Mouse (Mus musculus) CH12.LX (cell line): ENCODE data around the gene Sik3. TPM values are rescaled to one million over a fixed set of nuclear protein-coding genes. Genes with fewer than 3 reads are reported as not detected.
"Not testable (repeated sequence)": the region's sequence is repeated elsewhere in the genome, so short reads cannot be mapped to it uniquely, and the experiment has no call there.

Experiments used
- DNase-seq: peaks from one replicate; pipeline ENCODE4 v3.0.0-alpha.2; 2013; ENCODE audit errors: extremely low read depth
- H3K27ac ChIP-seq: 2 replicates; pipeline ENCODE4 v1.5.1; 2012; ENCODE audit warnings: low read depth, mild to moderate bottlenecking, control low read depth, moderate library complexity; ENCODE audit not compliant: insufficient read depth
- H3K27me3 ChIP-seq: replicated peaks from 2 replicates; pipeline ENCODE3; 2012; ENCODE audit warnings: inconsistent platforms
- H3K36me3 ChIP-seq, 2 experiments: replicated peaks in 1 of 2; 2 replicates each; pipeline versions ENCODE3 to v1.6.1; 2012; ENCODE audit warnings: inconsistent platforms in 1 of 2, low read length in 1 of 2, mild to moderate bottlenecking in 1 of 2, mixed read lengths in 1 of 2, moderate library complexity in 1 of 2; ENCODE audit not compliant: control insufficient read depth in 1 of 2, insufficient read depth in 1 of 2
- H3K4me1 ChIP-seq, 2 experiments: 2 replicates each; pipeline ENCODE4 v1.6.1; 2012; ENCODE audit warnings: inconsistent platforms in 1 of 2, moderate library complexity in 1 of 2; ENCODE audit not compliant: insufficient read depth in 2 of 2, control insufficient read depth in 1 of 2
- H3K4me2 ChIP-seq: 2 replicates; pipeline ENCODE4 v1.6.1; 2012; ENCODE audit warnings: low read depth, mild to moderate bottlenecking, control low read depth; ENCODE audit not compliant: poor library complexity, insufficient read depth, severe bottlenecking
- H3K4me3 ChIP-seq, 3 experiments: fragments of 150-350 bp in 1 of 3; sonication (generic) in 1 of 3; replicated peaks in 1 of 3; 2 replicates each; pipeline versions ENCODE3 to v1.5.1; 2011 to 2012; ENCODE audit warnings: low read depth in 2 of 3, low read length in 2 of 3, mild to moderate bottlenecking in 2 of 3, moderate library complexity in 2 of 3, control low read depth in 1 of 3, improper control_type of control experiment in 1 of 3, inconsistent platforms in 1 of 3, mixed read lengths in 1 of 3; ENCODE audit not compliant: poor library complexity in 1 of 3
- H3K79me2 ChIP-seq: replicated peaks from 2 replicates; pipeline ENCODE4 v1.6.1; 2012; ENCODE audit warnings: mild to moderate bottlenecking, moderate library complexity; ENCODE audit not compliant: control insufficient read depth, poor library complexity, insufficient read depth, severe bottlenecking; ENCODE audit errors: extremely low read depth
- H3K9ac ChIP-seq: 2 replicates; pipeline ENCODE4 v1.6.1; 2012; ENCODE audit warnings: low read depth, mild to moderate bottlenecking, control low read depth, moderate library complexity; ENCODE audit not compliant: insufficient read depth
- H3K9me3 ChIP-seq: replicated peaks from 2 replicates; pipeline ENCODE3; 2012; ENCODE audit warnings: low read length, inconsistent platforms, mixed read lengths
- BHLHE40 ChIP-seq: IDR thresholded peaks from 2 replicates; pipeline ENCODE4 v1.6.1; 2011; ENCODE audit warnings: mild to moderate bottlenecking, low read depth, low read length, improper control_type of control experiment
- HCFC1 ChIP-seq: IDR thresholded peaks from 2 replicates; pipeline ENCODE4 v1.6.1; 2012; ENCODE audit warnings: low read depth, mild to moderate bottlenecking, inconsistent platforms, low read length, improper control_type of control experiment
- JUN ChIP-seq: IDR thresholded peaks from 2 replicates; pipeline ENCODE4 v1.6.1; 2011; ENCODE audit warnings: low read depth, mild to moderate bottlenecking, low read length, improper control_type of control experiment, moderate library complexity; ENCODE audit not compliant: insufficient read depth
- MAX ChIP-seq: IDR thresholded peaks from 2 replicates; pipeline ENCODE4 v1.6.1; 2011; ENCODE audit warnings: low read length, improper control_type of control experiment
- POLR2A ChIP-seq: IDR thresholded peaks from 2 replicates; pipeline ENCODE4 v1.6.1; 2011; ENCODE audit warnings: low read depth, mild to moderate bottlenecking, improper control_type of control experiment, low read length
- RAD21 ChIP-seq: IDR thresholded peaks from 2 replicates; pipeline ENCODE4 v1.6.1; 2011; ENCODE audit warnings: low read depth, mild to moderate bottlenecking, low read length, improper control_type of control experiment, moderate library complexity
- SMC3 ChIP-seq: IDR thresholded peaks from 2 replicates; pipeline ENCODE4 v1.6.1; 2011; ENCODE audit warnings: low read depth, low read length, improper control_type of control experiment
- USF1 ChIP-seq: IDR thresholded peaks from 2 replicates; pipeline ENCODE4 v1.6.1; 2014; ENCODE audit warnings: low read depth, mild to moderate bottlenecking, inconsistent platforms, low read length, improper control_type of control experiment
- USF2 ChIP-seq: conservative IDR thresholded peaks from 2 replicates; pipeline ENCODE4 v1.6.1; 2011; ENCODE audit warnings: low read depth, low read length, improper control_type of control experiment
- ZC3H11A ChIP-seq: IDR thresholded peaks from 2 replicates; pipeline ENCODE4 v1.6.1; 2012; ENCODE audit warnings: low read depth, mild to moderate bottlenecking, inconsistent platforms, low read length, improper control_type of control experiment
- ZKSCAN1 ChIP-seq: IDR thresholded peaks from 2 replicates; pipeline ENCODE4 v1.6.1; 2012; ENCODE audit warnings: low read depth, inconsistent platforms, low read length, improper control_type of control experiment, borderline replicate concordance
- dilution Hi-C: fragments of 300-500 bp; cut with MboI; formaldehyde crosslinking; loops from 2 replicates; pipeline ENCODE4 v1.14.3; 2020; ENCODE audit warnings: low sequenced_read_pairs; ENCODE audit not compliant: extremely low pct_unique_long_range_greater_than_20kb, extremely low pct_ligation_motif_present
- in situ Hi-C: fragments of 300-500 bp; cut with MboI; formaldehyde crosslinking; loops from 3 replicates; pipeline ENCODE4 v1.14.3; 2019; ENCODE audit warnings: low sequenced_read_pairs, low pct_ligation_motif_present, low pct_unique_long_range_greater_than_20kb, mixed read lengths
- polyA plus RNA-seq: library from polyadenylated mRNA; unstranded; fragments of >175 nt; gene quantifications from 2 replicates; pipeline ENCODE4 v1.2.1, GENCODE M21; 2012; ENCODE audit warnings: low read depth; ENCODE audit not compliant: insufficient read length
- total RNA-seq, 2 experiments: library from RNA; depleted of rRNA; stranded (reverse); fragments of 300-350 nt in 1 of 2; fragments of >200 nt in 1 of 2; gene quantifications; 2 replicates each; pipeline ENCODE4 v1.2.3; 2012 to 2014

The Sik3 gene
- total and polyA plus RNA-seq, 3 experiments: 14.9 to 29.8 (median 21.4) TPM

DNA sequence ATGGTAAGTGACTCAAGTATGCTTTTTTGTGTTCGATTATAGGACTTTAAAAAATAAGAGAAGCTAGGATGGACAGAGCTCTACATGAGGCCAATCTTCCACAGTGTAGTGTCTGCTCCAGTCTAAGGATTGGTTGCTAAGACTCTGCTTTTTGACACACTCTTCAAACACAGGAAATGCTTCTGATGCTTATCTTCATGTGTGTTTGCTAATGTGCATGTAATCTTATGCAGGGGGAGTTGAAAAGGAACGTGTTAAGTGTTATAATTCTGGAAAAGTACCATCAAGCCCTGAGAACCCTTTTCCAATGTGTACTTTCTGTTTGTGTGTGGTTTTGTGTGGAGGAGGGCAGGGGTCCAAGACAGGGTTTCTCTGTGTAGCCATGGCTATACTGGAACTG is 141.8 kb downstream of the Sik3 start:
- Histone ChIP-seq H3K4me1 (peaks cover 31 to 88% of the 10 kb centered on the region in 2 experiments), H3K36me3 (peaks cover 0 to 22% of the 10 kb centered on the region in 2 experiments), H3K4me3 (no peak overlapping the region), H3K4me2 (no peak overlapping the region), H3K27me3 (no peaks in the 10 kb centered on the region), H3K79me2 (peaks cover 3% of the 10 kb centered on the region; the same call in 1 of the 2 replicates), H3K9me3 (no peaks in the 10 kb centered on the region), H3K9ac (no peak overlapping the region), H3K27ac (no peak overlapping the region)
- DNase-seq: no peak
- dilution Hi-C loops (no loop called here), in situ Hi-C loops (no loop called here)
- no peak for TF ChIP-seq USF1
- TF ChIP-seq JUN: no peak
- no peak for TF ChIP-seq SMC3
- no peak for TF ChIP-seq RAD21
- no peak for TF ChIP-seq MAX

DNA sequence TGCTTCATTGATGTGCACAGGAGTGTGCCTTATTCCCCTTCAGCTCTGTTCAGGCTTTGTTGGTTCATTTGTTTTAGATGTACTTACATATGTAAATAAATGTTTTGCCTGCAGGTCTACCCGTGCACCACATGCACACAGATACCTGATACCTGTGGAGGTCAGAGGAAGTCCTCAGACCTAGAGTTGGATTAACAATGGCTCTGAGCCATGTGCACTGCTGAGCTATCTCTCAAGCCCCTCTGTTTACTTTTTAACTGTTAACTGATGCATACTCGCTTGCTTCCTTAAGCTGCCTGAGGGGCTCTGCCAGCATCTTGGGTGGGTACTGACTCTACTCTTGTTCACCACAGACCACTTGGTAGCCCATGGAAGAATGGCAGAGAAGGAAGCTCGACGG is 142.4 kb downstream of the Sik3 start:
- Histone ChIP-seq H3K4me3 (no peak overlapping the region), H3K27ac (no peak overlapping the region; the same call in 1 of the 2 replicates), H3K4me2 (no peak overlapping the region), H3K4me1 (peaks cover 28 to 88% of the 10 kb centered on the region in 2 experiments), H3K9me3 (no peaks in the 10 kb centered on the region), H3K79me2 (peaks cover 3% of the 10 kb centered on the region; the same call in 1 of the 2 replicates), H3K27me3 (no peaks in the 10 kb centered on the region), H3K36me3 (peaks cover 0 to 25% of the 10 kb centered on the region in 2 experiments), H3K9ac (no peak overlapping the region)
- TF ChIP-seq USF2 (no peak), ZC3H11A (no peak), HCFC1 (no peak), POLR2A (no peak), ZKSCAN1 (no peak), BHLHE40 (no peak)
- dilution Hi-C loops: no loop called here
- DNase-seq: no peak
- in situ Hi-C loops: no loop called here

DNA sequence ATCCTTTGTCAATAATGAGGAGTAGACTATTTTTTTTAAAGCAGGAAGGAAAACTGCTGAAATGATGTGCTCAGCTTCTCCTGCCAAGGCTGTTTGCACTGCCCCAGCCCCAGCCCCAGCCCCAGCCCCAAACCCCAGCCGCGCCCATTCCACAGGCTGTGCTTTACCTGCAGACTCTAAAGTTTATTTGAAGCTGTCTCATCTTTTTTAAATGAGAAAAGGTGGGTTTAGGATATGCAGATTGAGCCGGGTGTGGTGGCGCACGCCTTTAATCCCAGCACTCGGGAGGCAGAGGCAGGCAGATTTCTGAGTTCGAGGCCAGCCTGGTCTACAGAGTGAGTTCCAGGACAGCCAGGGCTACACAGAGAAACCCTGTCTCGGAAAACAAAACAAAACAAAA is 143.2 kb downstream of the Sik3 start:
- in situ Hi-C loops, H3K9ac ChIP-seq, H3K4me2 ChIP-seq, H3K4me3 ChIP-seq, DNase-seq, H3K27ac ChIP-seq, H3K27me3 ChIP-seq, H3K9me3 ChIP-seq, H3K79me2 ChIP-seq, dilution Hi-C loops: not testable (repeated sequence)
- peaks cover 4 to 29% of the 10 kb centered on the region in 2 experiments for H3K36me3 ChIP-seq
- H3K4me1 ChIP-seq: peaks cover 24 to 88% of the 10 kb centered on the region in 2 experiments
